Mouse (Mus musculus) right cerebral cortex, postnatal 10 days (tissue): ENCODE measurements at regions not wholly inside any gene's neighbourhood (a gene's known extent, or its start where the extent isn't known, plus 50 kb on each side); places are given as distances from the start of the nearest gene placed in this dataset.

Experiments used
- DNase-seq, 2 experiments: peaks; one replicate each; pipeline ENCODE4 v3.0.0; 2021; ENCODE audit warnings: low spot score in 2 of 2

- no peak for DNase-seq
Measured at GRCm38 (mm10) chr8:126660658-126661316, 67.0 kb upstream of the Irf2bp2 start.

GRCm38 (mm10) chr8:126659691-126660657 is 66.2 kb upstream of the Irf2bp2 start:
- no peak for DNase-seq

- no peak for DNase-seq
Measured at GRCm38 (mm10) chr8:126657546-126657945, 63.8 kb upstream of the Irf2bp2 start.

GRCm38 (mm10) chr8:126656554-126657260 is 62.9 kb upstream of the Irf2bp2 start:
- DNase-seq = no peak

GRCm38 (mm10) chr8:126655565-126655964 is 61.8 kb upstream of the Irf2bp2 start:
- DNase-seq = no peak

GRCm38 (mm10) chr8:126654353-126654752 is 60.6 kb upstream of the Irf2bp2 start:
- no peak for DNase-seq

- no peak for DNase-seq
Measured at GRCm38 (mm10) chr8:126652151-126652550, 58.4 kb upstream of the Irf2bp2 start.

- no peak for DNase-seq
Measured at GRCm38 (mm10) chr8:126650945-126651344, 57.2 kb upstream of the Irf2bp2 start.

- no peak for DNase-seq
Measured at GRCm38 (mm10) chr8:126649305-126649704, 55.5 kb upstream of the Irf2bp2 start.

- DNase-seq = no peak
Measured at GRCm38 (mm10) chr8:126647350-126647749, 53.6 kb upstream of the Irf2bp2 start.

- DNase-seq = no peak
Measured at GRCm38 (mm10) chr8:126646604-126647311, 53.0 kb upstream of the Irf2bp2 start.

- DNase-seq = no peak
Measured at GRCm38 (mm10) chr8:126644179-126644578, 50.4 kb upstream of the Irf2bp2 start.
